Comparison of ENCODE assay signal across 32 mouse cellular contexts in genomic region chr2:154743915-154744314, GRCm38 (mm10). TPM values are rescaled to one million over a fixed set of nuclear protein-coding genes. Genes with fewer than 3 reads are reported as not detected.
A peak's percentile ranks its signal among the peaks of the same experiment; 100 is the strongest.
DNase-seq lines count a peak whose midpoint lies in the region; ATAC-seq lines count a peak whose summit lies in the region.
"Had no signal": no experiment of that assay in that cellular context is flagged by ENCODE, and none has a peak within 500 bp of the region (broad histone marks: within the 10 kb centered on the region; RNA-seq: fewer than 3 reads in every experiment).

No protein-coding gene starts in this region.

- no peaks in the 10 kb centered on the region for H3K36me3 ChIP-seq in embryonic facial prominence, embryonic 10.5 days (replicated peaks)
- H3K36me3 ChIP-seq in kidney, embryonic 16.5 days (ENCODE audit: insufficient read depth, low read length) = no peaks in the 10 kb centered on the region
- no peaks in the 10 kb centered on the region for H3K36me3 ChIP-seq in hindbrain, embryonic 11.5 days (ENCODE audit: control insufficient read depth, insufficient read depth, low read length)
- H3K36me3 ChIP-seq: embryonic facial prominence, embryonic 13.5 days; embryonic facial prominence, embryonic 15.5 days; forebrain, embryonic 10.5 days; forebrain, embryonic 12.5 days had no signal

- H3K27me3 ChIP-seq in embryonic facial prominence, embryonic 10.5 days (replicated peaks; ENCODE audit: low read depth, poor library complexity, severe bottlenecking) = no peaks in the 10 kb centered on the region
- no peaks in the 10 kb centered on the region; the same call in 1 of the 2 replicates for H3K27me3 ChIP-seq in kidney, embryonic 16.5 days (ENCODE audit: insufficient read depth, low read length)
- H3K27me3 ChIP-seq in hindbrain, embryonic 11.5 days (ENCODE audit: control insufficient read depth, insufficient read depth, low read length) = no peaks in the 10 kb centered on the region
- H3K27me3 ChIP-seq: embryonic facial prominence, embryonic 13.5 days; embryonic facial prominence, embryonic 15.5 days; forebrain, embryonic 12.5 days; Patski had no signal

- H3K9ac ChIP-seq in kidney, embryonic 16.5 days (replicated peaks; ENCODE audit: low read length) = no peak overlapping the region
- H3K9ac ChIP-seq in hindbrain, embryonic 11.5 days (ENCODE audit: low read depth, low read length) = no peak overlapping the region
- H3K9ac ChIP-seq: embryonic facial prominence, embryonic 13.5 days; embryonic facial prominence, embryonic 15.5 days; forebrain, embryonic 12.5 days had no signal

- H3K4me1 ChIP-seq in embryonic facial prominence, embryonic 10.5 days = peaks cover 22% of the 10 kb centered on the region
- H3K4me1 ChIP-seq in kidney, embryonic 16.5 days (ENCODE audit: insufficient read depth, low read length) = peaks cover 13% of the 10 kb centered on the region
- H3K4me1 ChIP-seq in hindbrain, embryonic 11.5 days (replicated peaks; ENCODE audit: control insufficient read depth, insufficient read depth, low read length) = no peaks in the 10 kb centered on the region

- no peak overlapping the region for H3K27ac ChIP-seq in embryonic facial prominence, embryonic 10.5 days (replicated peaks)
- H3K27ac ChIP-seq in kidney, embryonic 16.5 days (ENCODE audit: low read length) = no peak overlapping the region
- H3K27ac ChIP-seq in hindbrain, embryonic 11.5 days (ENCODE audit: low read depth, low read length) = no peak overlapping the region
- H3K27ac ChIP-seq: embryonic facial prominence, embryonic 13.5 days; embryonic facial prominence, embryonic 15.5 days; forebrain, embryonic 10.5 days; forebrain, embryonic 12.5 days had no signal

- ATAC-seq in kidney, embryonic 16.5 days (ENCODE audit: low FRiP score, low TSS enrichment) = no peak
- no peak for ATAC-seq in hindbrain, embryonic 11.5 days (ENCODE audit: low FRiP score)
- ATAC-seq: activated CD4-positive, CD25-positive, alpha-beta regulatory T cell, adult 4 months; forebrain, embryonic 14.5 days; forebrain, embryonic 16.5 days had no signal

- H3K9me3 ChIP-seq in embryonic facial prominence, embryonic 10.5 days = no peaks in the 10 kb centered on the region
- no peaks in the 10 kb centered on the region for H3K9me3 ChIP-seq in kidney, embryonic 16.5 days (ENCODE audit: low read length)
- H3K9me3 ChIP-seq in hindbrain, embryonic 11.5 days (ENCODE audit: control insufficient read depth, low read length) = no peaks in the 10 kb centered on the region
- H3K9me3 ChIP-seq: embryonic facial prominence, embryonic 13.5 days; embryonic facial prominence, embryonic 15.5 days; forebrain, embryonic 10.5 days; forebrain, embryonic 12.5 days had no signal

- H3K4me2 ChIP-seq in kidney, embryonic 16.5 days (replicated peaks; ENCODE audit: low read depth, low read length) = no peak overlapping the region
- no peak overlapping the region for H3K4me2 ChIP-seq in hindbrain, embryonic 11.5 days (replicated peaks; ENCODE audit: low read depth, low read length)
- H3K4me2 ChIP-seq: embryonic facial prominence, embryonic 13.5 days; embryonic facial prominence, embryonic 15.5 days; forebrain, embryonic 12.5 days had no signal

- 37% methylated on average over 4 of the region's 4 CpGs for whole genome bisulfite sequencing in embryonic facial prominence, embryonic 10.5 days
- 42% methylated on average over 4 of the region's 4 CpGs for WGBS in kidney, embryonic 16.5 days
- WGBS in hindbrain, embryonic 11.5 days = 59% methylated on average over 4 of the region's 4 CpGs

- peak; percentile 35 for DNase-seq in embryo, embryonic 10.5 days (ENCODE audit: low spot score)
- no peak for DNase-seq in embryo, embryonic 9.5 days (ENCODE audit: extremely low spot score)
- peak; percentile 30 for DNase-seq in embryonic facial prominence, embryonic 10.5 days (ENCODE audit: low spot score)
- peak; percentile 41 for DNase-seq in retina, embryonic 14.5 days (ENCODE audit: low spot score)
- no peak for DNase-seq in hindbrain, embryonic 11.5 days (ENCODE audit: low spot score)
- no peak for DNase-seq in gastrocnemius, adult 18-20 months (ENCODE audit: low spot score)
- DNase-seq: adrenal gland, postnatal 10 days; adrenal gland, postnatal 25 days; cerebellum, adult 11 months; cerebellum, adult 18-20 months; cerebellum, adult 8-10 months; cerebellum, adult 9-11 months; cerebellum, postnatal 14 days; cerebellum, postnatal 36 days had no signal

- H3K4me3 ChIP-seq in embryonic facial prominence, embryonic 10.5 days = no peak overlapping the region
- H3K4me3 ChIP-seq in kidney, embryonic 16.5 days (ENCODE audit: low read length) = no peak overlapping the region
- no peak overlapping the region for H3K4me3 ChIP-seq in hindbrain, embryonic 11.5 days (ENCODE audit: low read depth, low read length)
- H3K4me3 ChIP-seq: embryonic facial prominence, embryonic 13.5 days; embryonic facial prominence, embryonic 15.5 days; erythroblast, embryonic 14.5 days; forebrain, embryonic 10.5 days; forebrain, embryonic 12.5 days had no signal

RNA-seq across cellular contexts. Expression of gene Gm14214, which starts 25.9 kb away (rescaled TPM):
- not detected in 2 replicates for polyA plus RNA-seq in embryonic facial prominence, embryonic 10.5 days (2016; fragmentation: Nextera tagmentation; extraction: Ambion mirVana)
- not detected in 2 replicates for polyA plus RNA-seq in kidney, embryonic 16.5 days (2015; fragmentation: Nextera tagmentation; extraction: Ambion mirVana)
- polyA plus RNA-seq in hindbrain, embryonic 11.5 days (2014; fragmentation: Nextera tagmentation; extraction: Ambion mirVana) = not detected in 2 replicates
- total RNA-seq in gastrocnemius, adult 18-20 months (2021) = not detected
- total RNA-seq: adrenal gland, adult 18-20 months; adrenal gland, postnatal 10 days; adrenal gland, postnatal 25 days; adrenal gland, postnatal 4 days; common myeloid progenitor, adult 5-6 weeks; ES-E14; MEL had no signal
- polyA plus RNA-seq: brain, embryonic 14.5 days; C2C12; embryonic facial prominence, embryonic 13.5 days; embryonic facial prominence, embryonic 15.5 days; erythroblast, embryonic 14.5 days; forebrain, embryonic 10.5 days; forebrain, embryonic 12.5 days; forebrain, embryonic 14.5 days; forebrain, embryonic 16.5 days; frontal cortex, adult 2 months; Patski had no signal

RNA-seq across cellular contexts. Expression of gene Raly, which starts 47.0 kb away (rescaled TPM):
- polyA plus RNA-seq in embryonic facial prominence, embryonic 10.5 days (2016; fragmentation: Nextera tagmentation; extraction: Ambion mirVana) = 52.8 and 53.1 TPM in 2 replicates
- 42.3 and 48.4 TPM in 2 replicates for polyA plus RNA-seq in kidney, embryonic 16.5 days (2015; fragmentation: Nextera tagmentation; extraction: Ambion mirVana)
- polyA plus RNA-seq in hindbrain, embryonic 11.5 days (2014; fragmentation: Nextera tagmentation; extraction: Ambion mirVana) = 61.8 and 76.6 TPM in 2 replicates
- total RNA-seq in gastrocnemius, adult 18-20 months (2021) = 10 to 100 TPM; 54.4 to 59.5 TPM

RNA-seq across cellular contexts. Expression of gene a, which starts 47.3 kb away (rescaled TPM):
- polyA plus RNA-seq in embryonic facial prominence, embryonic 10.5 days (2016; fragmentation: Nextera tagmentation; extraction: Ambion mirVana) = 1.5 and 2.3 TPM in 2 replicates
- 0.35 TPM in 1 of 2 replicates, not detected in the other for polyA plus RNA-seq in kidney, embryonic 16.5 days (2015; fragmentation: Nextera tagmentation; extraction: Ambion mirVana)
- 0.99 and 1.3 TPM in 2 replicates for polyA plus RNA-seq in hindbrain, embryonic 11.5 days (2014; fragmentation: Nextera tagmentation; extraction: Ambion mirVana)
- not detected for total RNA-seq in gastrocnemius, adult 18-20 months (2021)
- total RNA-seq: adrenal gland, adult 18-20 months; adrenal gland, postnatal 10 days; adrenal gland, postnatal 25 days; adrenal gland, postnatal 4 days; common myeloid progenitor, adult 5-6 weeks; MEL had no signal
- polyA plus RNA-seq: activated CD4-positive, CD25-positive, alpha-beta regulatory T cell, adult 4 months; C2C12; erythroblast, embryonic 14.5 days; Patski had no signal

Comparison
In these comparisons a context has a peak if more than half of its experiments do, and no peak if none do; other contexts are left out.
1. DNase-seq: peak in embryo, embryonic 10.5 days (single experiment), embryonic facial prominence, embryonic 10.5 days (single experiment) and retina, embryonic 14.5 days (single experiment); none in embryo, embryonic 9.5 days (single experiment), hindbrain, embryonic 11.5 days (single experiment) and gastrocnemius, adult 18-20 months (single experiment).